Mouse (Mus musculus) right cerebral cortex, postnatal 25 days (tissue): ENCODE results near the gene Zfp618.

Experiments used
- DNase-seq: peaks from one replicate; pipeline ENCODE4 v3.0.0; 2022

Gene Zfp618

DNA sequence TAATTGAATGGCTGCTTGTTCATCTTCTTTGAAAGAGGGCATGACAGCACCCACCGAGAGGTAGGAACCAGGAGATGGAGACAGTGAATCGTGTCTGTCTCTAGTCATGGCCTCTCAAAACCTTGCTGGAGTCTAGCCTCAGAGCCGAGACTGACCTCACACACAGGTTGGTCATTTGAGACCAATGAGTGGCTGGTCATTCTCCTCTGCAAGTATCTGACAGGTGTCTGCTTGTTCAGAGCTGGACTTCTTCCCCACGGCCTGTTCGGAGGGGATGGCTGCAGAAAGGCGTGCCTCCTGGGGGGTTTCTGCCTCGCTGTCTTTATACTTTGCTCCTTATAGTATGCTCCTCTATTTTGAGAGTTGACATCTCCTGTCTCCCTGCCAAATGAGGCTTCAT is 70.6 kb downstream of the Zfp618 start:
- DNase-seq = no peak

DNA sequence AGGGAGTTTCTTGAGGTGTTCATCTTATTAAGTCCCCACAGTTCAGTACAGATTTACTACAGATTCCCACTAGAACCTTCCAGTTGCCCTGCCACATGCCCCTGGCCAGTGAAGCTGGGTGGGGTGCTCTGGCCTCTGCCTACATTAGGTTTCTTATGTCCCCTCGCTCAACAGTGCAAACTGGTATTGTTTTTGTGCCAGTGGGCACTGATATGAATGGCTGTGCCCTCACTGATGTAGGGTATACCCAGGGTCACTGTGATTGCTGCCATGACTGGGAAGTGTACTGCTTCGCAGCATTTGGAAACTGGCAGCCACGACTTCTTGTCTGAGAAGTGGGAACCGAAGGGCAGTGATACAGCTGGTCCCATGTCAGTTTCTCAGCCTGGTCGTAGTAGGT is 71.4 kb downstream of the Zfp618 start:
- no peak for DNase-seq

GRCm38 (mm10) chr4:63037555-63037954 is 72.2 kb downstream of the Zfp618 start:
- DNase-seq = no peak

GRCm38 (mm10) chr4:63038265-63038664 is 72.9 kb downstream of the Zfp618 start:
- DNase-seq = no peak

GRCm38 (mm10) chr4:63038937-63039336 is 73.6 kb downstream of the Zfp618 start:
- DNase-seq = no peak

- no peak for DNase-seq
These were observed 83.2 kb downstream of the Zfp618 start for GRCm38 (mm10) chr4:63048606-63049005.

- no peak for DNase-seq
These were observed 84.4 kb downstream of the Zfp618 start for GRCm38 (mm10) chr4:63049596-63050318.

DNA sequence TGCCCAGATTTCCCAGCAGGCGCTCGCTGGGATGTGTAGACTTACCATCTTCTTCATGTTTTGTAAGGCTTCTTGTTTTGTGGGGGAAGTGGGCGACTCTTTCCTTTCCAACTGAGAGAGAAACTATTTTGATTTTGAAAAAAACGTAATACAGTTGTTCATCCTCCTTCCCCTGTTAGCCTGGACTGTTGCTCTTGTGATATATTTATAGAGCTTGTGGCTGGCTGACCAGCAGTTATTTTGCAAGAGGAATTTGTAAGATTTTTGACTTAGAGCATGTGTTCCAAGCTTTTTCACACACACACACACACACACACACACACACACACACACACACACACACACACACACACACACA is 84.9 kb downstream of the Zfp618 start:
- DNase-seq = no peak

DNA sequence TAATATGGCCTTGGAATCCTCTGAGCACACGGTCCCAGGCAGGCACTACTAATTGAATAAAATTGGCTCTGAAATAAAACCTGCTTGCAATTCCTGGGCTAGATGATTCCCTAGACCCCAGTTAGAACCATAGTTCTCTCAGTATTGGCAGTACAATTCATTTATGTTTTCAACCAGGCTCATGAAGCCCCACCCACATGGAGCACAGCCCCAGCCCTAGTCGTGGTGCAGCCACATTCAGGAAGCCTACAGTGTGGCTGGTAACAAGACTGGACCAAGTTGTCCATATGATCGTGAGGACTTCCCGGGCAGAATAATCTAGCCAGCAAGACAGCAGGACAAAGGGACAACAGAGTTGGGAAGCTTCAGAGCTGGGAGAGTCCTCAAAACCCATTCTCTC is 85.6 kb downstream of the Zfp618 start:
- no peak for DNase-seq

GRCm38 (mm10) chr4:63051940-63052661 is 86.7 kb downstream of the Zfp618 start:
- DNase-seq = no peak

DNA sequence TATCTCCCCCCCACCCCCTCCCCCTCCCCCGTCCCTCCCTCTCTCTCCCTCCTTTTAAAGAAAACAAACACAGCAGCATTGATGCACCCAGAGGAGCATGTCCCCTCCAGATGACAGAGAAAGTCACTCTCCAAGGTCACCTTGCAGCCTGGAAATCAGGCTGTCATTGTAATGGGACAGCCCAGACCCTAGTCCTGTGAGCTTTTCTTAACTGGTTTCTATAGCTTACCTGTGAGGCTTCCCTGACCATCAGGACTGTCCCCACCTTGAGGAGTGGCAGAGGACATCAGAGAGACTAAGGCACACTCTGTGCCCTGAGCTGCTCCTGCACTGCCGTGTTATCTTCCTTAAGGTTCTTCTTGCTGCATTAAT is 87.3 kb downstream of the Zfp618 start:
- DNase-seq = no peak

DNA sequence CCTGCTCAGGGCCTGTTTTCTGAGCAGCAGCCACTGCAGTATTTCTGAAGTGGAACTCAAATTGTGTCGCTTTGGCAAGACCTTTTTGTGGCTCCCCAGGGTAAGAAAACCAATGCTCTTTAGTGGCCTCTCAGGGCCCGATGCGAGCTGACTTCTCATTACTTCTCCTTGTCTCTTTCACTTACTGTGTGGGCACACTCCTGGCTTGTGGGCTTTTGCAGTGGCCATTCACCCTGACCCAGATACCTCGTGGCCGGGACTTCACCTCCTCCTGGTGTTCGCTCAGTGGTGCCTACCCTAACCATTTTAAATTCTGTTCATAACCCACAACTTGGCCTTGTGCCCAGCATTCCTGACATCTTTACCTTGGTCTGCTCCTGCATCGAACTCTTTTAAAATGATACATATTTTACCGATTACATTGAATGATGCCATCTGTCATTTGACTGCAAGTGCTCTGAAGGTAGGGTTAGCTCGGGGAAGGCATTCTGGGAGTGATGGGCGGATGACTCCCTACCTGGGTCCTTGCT is 89.9 kb downstream of the Zfp618 start:
- DNase-seq = no peak

GRCm38 (mm10) chr4:63056641-63057415 is 91.5 kb downstream of the Zfp618 start:
- DNase-seq = no peak

GRCm38 (mm10) chr4:63057581-63057980 is 92.2 kb downstream of the Zfp618 start:
- DNase-seq = no peak

GRCm38 (mm10) chr4:63058686-63059085 is 93.3 kb downstream of the Zfp618 start:
- DNase-seq = no peak

GRCm38 (mm10) chr4:63060358-63060757 is 95.0 kb downstream of the Zfp618 start:
- DNase-seq = no peak

DNA sequence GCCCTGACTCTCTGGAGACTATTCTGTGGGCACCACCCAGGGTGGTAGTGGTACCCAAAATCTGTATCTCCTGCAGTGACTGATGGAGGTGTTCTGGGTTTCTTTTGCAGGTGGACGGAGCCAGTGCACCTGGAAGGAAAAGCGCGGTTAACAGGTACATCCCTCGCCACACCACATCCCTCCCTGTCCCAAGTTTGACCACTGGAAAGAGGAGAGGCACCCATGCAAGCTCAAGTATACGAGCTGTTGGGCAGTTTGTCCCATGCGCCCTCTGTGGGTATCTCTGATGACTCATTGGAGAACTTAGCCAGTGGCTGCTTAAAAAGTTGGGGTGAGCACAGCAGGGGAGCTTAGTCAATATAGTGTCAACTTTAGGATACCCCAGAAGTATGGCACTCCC is 96.0 kb downstream of the Zfp618 start:
- no peak for DNase-seq

GRCm38 (mm10) chr4:63063360-63063759 is 98.0 kb downstream of the Zfp618 start:
- no peak for DNase-seq

DNA sequence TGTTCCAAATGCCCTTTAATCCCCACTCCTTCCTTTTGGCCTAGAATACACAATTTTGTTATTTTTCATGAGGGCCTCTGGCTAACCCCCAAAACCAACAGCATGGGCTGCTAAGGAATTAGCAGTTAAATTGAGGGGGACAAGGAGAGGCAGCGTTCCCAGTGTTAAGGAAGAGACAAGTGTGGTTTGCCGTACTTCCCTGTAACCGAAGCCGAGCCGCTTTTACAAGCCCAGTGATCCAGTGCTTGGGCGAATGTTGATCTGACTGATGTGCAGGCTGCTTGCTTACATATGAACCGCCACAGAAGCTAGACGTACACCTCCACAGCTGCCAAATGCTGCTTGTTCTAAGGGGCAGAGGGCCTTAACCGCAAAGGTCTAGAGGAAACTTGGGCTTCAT is 99.5 kb downstream of the Zfp618 start:
- no peak for DNase-seq

- no peak for DNase-seq
These were observed 101.4 kb downstream of the Zfp618 start for GRCm38 (mm10) chr4:63066796-63067195.

DNA sequence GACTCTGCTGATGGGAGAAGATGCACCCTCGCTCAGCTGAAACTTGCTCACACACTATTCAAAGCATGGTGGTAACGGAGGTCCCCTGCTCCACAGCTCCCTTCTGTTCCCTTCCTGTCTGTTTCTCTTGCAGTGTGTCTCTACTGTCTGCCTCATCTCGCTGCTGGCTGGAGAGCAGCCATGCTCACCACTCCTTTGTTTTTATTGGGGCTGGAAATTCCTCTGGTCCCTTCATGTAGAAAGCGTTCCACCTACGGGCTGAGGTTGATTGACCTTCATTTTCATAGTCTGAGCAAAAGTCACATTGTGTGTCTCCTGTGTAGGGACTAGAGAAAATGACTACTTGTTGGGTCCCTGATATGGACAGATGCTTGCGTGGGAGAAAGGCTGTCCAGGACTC is 102.4 kb downstream of the Zfp618 start:
- DNase-seq = no peak

- DNase-seq = peak; percentile 56
These were observed 103.3 kb downstream of the Zfp618 start for GRCm38 (mm10) chr4:63068499-63069175.
